Mouse (Mus musculus) midbrain, embryonic 15.5 days (tissue): ENCODE data around the gene Stra6. TPM values are rescaled to one million over a fixed set of nuclear protein-coding genes. Genes with fewer than 3 reads are reported as not detected.

ENCODE experiments used
- ATAC-seq: fragments of 200-750 bp; cut with Nextera tagmentation; replicated peaks from 2 replicates; pipeline ENCODE4 v1.8.0; 2017; ENCODE audit warnings: moderate TSS enrichment
- H3K27ac ChIP-seq: fragments of 300-500 bp; sonication (generic); 2 replicates; pipeline ENCODE4 v1.5.1; 2015; ENCODE audit warnings: mild to moderate bottlenecking, inconsistent platforms
- H3K27me3 ChIP-seq: fragments of 300-500 bp; sonication (generic); replicated peaks from 2 replicates; pipeline ENCODE4 v1.6.1; 2015; ENCODE audit warnings: inconsistent platforms
- H3K36me3 ChIP-seq: fragments of 300-500 bp; sonication (generic); replicated peaks from 2 replicates; pipeline ENCODE4 v1.6.1; 2015; ENCODE audit warnings: inconsistent platforms
- H3K4me1 ChIP-seq: fragments of 300-500 bp; sonication (generic); 2 replicates; pipeline ENCODE4 v1.6.1; 2015; ENCODE audit warnings: inconsistent platforms
- H3K4me2 ChIP-seq: fragments of 300-500 bp; sonication (generic); 2 replicates; pipeline ENCODE4 v1.6.1; 2015; ENCODE audit warnings: inconsistent platforms, mild to moderate bottlenecking, moderate library complexity
- H3K4me3 ChIP-seq: fragments of 300-500 bp; sonication (generic); 2 replicates; pipeline ENCODE4 v1.5.1; 2015; ENCODE audit warnings: mild to moderate bottlenecking, inconsistent platforms
- H3K9ac ChIP-seq: fragments of 300-500 bp; sonication (generic); 2 replicates; pipeline ENCODE4 v1.6.1; 2015; ENCODE audit warnings: mild to moderate bottlenecking, inconsistent platforms
- H3K9me3 ChIP-seq: fragments of 300-500 bp; sonication (generic); 2 replicates; pipeline ENCODE4 v1.6.1; 2016; ENCODE audit warnings: inconsistent platforms
- WGBS: fragments of 180-500 bp; shearing (Covaris S2); methylation state at CpG from one replicate; pipeline ENCODE4 v1.1.7; 2015; ENCODE audit warnings: mixed read lengths; 5-methylcytosine and 5-hydroxymethylcytosine counted together
- polyA plus RNA-seq: library from polyadenylated mRNA; unstranded; fragments of >200 nt; fragmentation: Nextera tagmentation; extraction: Ambion mirVana; gene quantifications from 2 replicates; pipeline ENCODE4 v1.2.1, GENCODE M21; 2015

Stra6 gene
- polyA plus RNA-seq, 1 experiment from 2014 or later: 15.7 TPM

GRCm38 (mm10) chr9:58197781-58198701 is 134.5 kb downstream of the Stra6 start:
- Histone ChIP-seq H3K9ac (peak overlapping the region; percentile 51), H3K36me3 (no peaks in the 10 kb centered on the region), H3K4me1 (peaks cover 61% of the 10 kb centered on the region), H3K4me3 (peak overlapping the region; percentile 42), H3K27ac (peak overlapping the region; percentile 86), H3K9me3 (no peaks in the 10 kb centered on the region), H3K4me2 (peak overlapping the region; percentile 67), H3K27me3 (peaks cover 50% of the 10 kb centered on the region)
- WGBS: 2% methylated on average over 58 of the region's 58 CpGs
- no peak for ATAC-seq

GRCm38 (mm10) chr9:58198801-58199371 is 135.3 kb downstream of the Stra6 start:
- under 1% methylated on average over 38 of the region's 38 CpGs for WGBS
- no peak for ATAC-seq
- H3K9me3 ChIP-seq: no peaks in the 10 kb centered on the region
- H3K4me2 ChIP-seq: peak overlapping the region; percentile 67
- H3K36me3 ChIP-seq: no peaks in the 10 kb centered on the region
- H3K4me1 ChIP-seq: peaks cover 68% of the 10 kb centered on the region
- H3K9ac ChIP-seq: peak overlapping the region; percentile 51
- H3K27ac ChIP-seq: peak overlapping the region; percentile 86
- H3K4me3 ChIP-seq: peak overlapping the region; percentile 42
- peaks cover 57% of the 10 kb centered on the region for H3K27me3 ChIP-seq

- Histone ChIP-seq H3K9ac (peak overlapping the region; percentile 51), H3K9me3 (no peaks in the 10 kb centered on the region), H3K4me1 (peaks cover 68% of the 10 kb centered on the region), H3K27me3 (peaks cover 57% of the 10 kb centered on the region), H3K4me3 (peak overlapping the region; percentile 42), H3K27ac (peak overlapping the region; percentile 86), H3K36me3 (no peaks in the 10 kb centered on the region), H3K4me2 (peak overlapping the region; percentile 67)
- WGBS: 1% methylated on average over 41 of the region's 41 CpGs
- no peak for ATAC-seq
These were observed 136.0 kb downstream of the Stra6 start for GRCm38 (mm10) chr9:58199381-58200269.

GRCm38 (mm10) chr9:58200270-58201090 is 136.9 kb downstream of the Stra6 start:
- Histone ChIP-seq H3K4me2 (peak overlapping the region; percentile 67), H3K27me3 (peaks cover 60% of the 10 kb centered on the region), H3K27ac (peak overlapping the region; percentile 86), H3K9ac (peak overlapping the region; percentile 48), H3K9me3 (no peaks in the 10 kb centered on the region), H3K4me3 (peak overlapping the region; percentile 42), H3K4me1 (peaks cover 74% of the 10 kb centered on the region), H3K36me3 (no peaks in the 10 kb centered on the region)
- ATAC-seq: no peak
- 7% methylated on average over 11 of the region's 11 CpGs for WGBS

- H3K4me1 ChIP-seq: peaks cover 74% of the 10 kb centered on the region
- peaks cover 57% of the 10 kb centered on the region for H3K27me3 ChIP-seq
- ATAC-seq: no peak
- 1% methylated on average over 24 of the region's 24 CpGs for WGBS
- peak overlapping the region; percentile 42 for H3K4me3 ChIP-seq
- peak overlapping the region; percentile 86 for H3K27ac ChIP-seq
- no peaks in the 10 kb centered on the region for H3K36me3 ChIP-seq
- peak overlapping the region; percentile 67 for H3K4me2 ChIP-seq
- no peaks in the 10 kb centered on the region for H3K9me3 ChIP-seq
- H3K9ac ChIP-seq: peak overlapping the region; percentile 48
These were observed 137.7 kb downstream of the Stra6 start for GRCm38 (mm10) chr9:58201091-58201842.

- Histone ChIP-seq H3K4me2 (peak overlapping the region; percentile 67), H3K9me3 (no peaks in the 10 kb centered on the region), H3K9ac (peak overlapping the region; percentile 48), H3K27ac (peak overlapping the region; percentile 86), H3K27me3 (peaks cover 57% of the 10 kb centered on the region), H3K4me1 (peaks cover 66% of the 10 kb centered on the region), H3K4me3 (peak overlapping the region; percentile 42), H3K36me3 (no peaks in the 10 kb centered on the region)
- no peak for ATAC-seq
- under 1% methylated on average over 37 of the region's 37 CpGs for WGBS
These were observed 138.4 kb downstream of the Stra6 start for GRCm38 (mm10) chr9:58201861-58202549.

GRCm38 (mm10) chr9:58202676-58203453 is 139.3 kb downstream of the Stra6 start:
- no peaks in the 10 kb centered on the region for H3K9me3 ChIP-seq
- H3K4me3 ChIP-seq: peak overlapping the region; percentile 42
- ATAC-seq: no peak
- no peaks in the 10 kb centered on the region for H3K36me3 ChIP-seq
- H3K4me1 ChIP-seq: peaks cover 59% of the 10 kb centered on the region
- peak overlapping the region; percentile 67 for H3K4me2 ChIP-seq
- H3K27me3 ChIP-seq: peaks cover 52% of the 10 kb centered on the region
- peak overlapping the region; percentile 86 for H3K27ac ChIP-seq
- 4% methylated on average over 14 of the region's 14 CpGs for WGBS
- peak overlapping the region; percentile 48 for H3K9ac ChIP-seq

Other genes starting within 250 kb of the Stra6 start
- gene Arid3b, start 227.0 kb upstream of the Stra6 start, polyA plus RNA-seq: 9.2 and 10.5 TPM in 2 replicates
- 181 and 183 TPM in 2 replicates for gene Ubl7, start 152.8 kb upstream of the Stra6 start, polyA plus RNA-seq
- 2.1 and 2.3 TPM in 2 replicates for gene Sema7a, start 123.7 kb upstream of the Stra6 start, polyA plus RNA-seq
- gene Cyp11a1, start 57.4 kb upstream of the Stra6 start, polyA plus RNA-seq: 0.44 and 1.1 TPM in 2 replicates
- 0.36 and 0.79 TPM in 2 replicates for gene Ccdc33, start 55.0 kb downstream of the Stra6 start, polyA plus RNA-seq
- gene Islr, start 140.5 kb downstream of the Stra6 start, polyA plus RNA-seq: 36.1 and 46.9 TPM in 2 replicates
- gene Islr2, start 140.5 kb downstream of the Stra6 start, polyA plus RNA-seq: 44.4 and 55.1 TPM in 2 replicates
- 3.9 and 5.0 TPM in 2 replicates for gene Pml, start 186.0 kb downstream of the Stra6 start, polyA plus RNA-seq
- 136 and 140 TPM in 2 replicates for gene Stoml1, start 189.4 kb downstream of the Stra6 start, polyA plus RNA-seq
- 6.0 and 7.2 TPM in 2 replicates for gene Loxl1, start 249.4 kb downstream of the Stra6 start, polyA plus RNA-seq